Mouse (Mus musculus): ENCODE measurements at regions not wholly inside any gene's neighbourhood (a gene's known extent, or its start where the extent isn't known, plus 50 kb on each side); places are given as distances from the start of the nearest gene placed in this dataset.

GRCm38 (mm10) chr16:24042977-24043376, 54.3 kb upstream of the Bcl6 start:
- no peak for DNase-seq (ENCODE audit: extremely low spot score in 1 of 2, low spot score in 2 of 2)
- TF ChIP-seq CTCF (IDR thresholded peaks at IDR 0.05) = no peak
- intact Hi-C loops (cut with DNase I) = no loop called here
- Histone ChIP-seq H3K4me3 (no peak overlapping the region), H3K27ac (no peak overlapping the region)

GRCm38 (mm10) chr16:24042216-24042615, 53.6 kb upstream of the Bcl6 start:
- no peak overlapping the region for H3K27ac ChIP-seq
- no peak for DNase-seq (ENCODE audit: extremely low spot score in 1 of 2, low spot score in 2 of 2)
- intact Hi-C loops (cut with DNase I) = no loop called here
- no peak overlapping the region for H3K4me3 ChIP-seq
- TF ChIP-seq CTCF (IDR thresholded peaks at IDR 0.05) = no peak

- no peak for DNase-seq (ENCODE audit: extremely low spot score in 1 of 2, low spot score in 2 of 2)
- Histone ChIP-seq H3K27ac (no peak overlapping the region), H3K4me3 (no peak overlapping the region)
- intact Hi-C loops (cut with DNase I) = no loop called here
- TF ChIP-seq CTCF (IDR thresholded peaks at IDR 0.05) = no peak
Observed at GRCm38 (mm10) chr16:24041403-24041802, 52.8 kb upstream of the Bcl6 start.

- intact Hi-C loops (cut with DNase I) = no loop called here
- no peak for DNase-seq (ENCODE audit: extremely low spot score in 1 of 2, low spot score in 2 of 2)
- TF ChIP-seq CTCF (IDR thresholded peaks at IDR 0.05) = no peak
- Histone ChIP-seq H3K4me3 (no peak overlapping the region), H3K27ac (no peak overlapping the region)
Observed at GRCm38 (mm10) chr16:24039765-24040164, 51.1 kb upstream of the Bcl6 start.

All from left cerebral cortex, adult 2 months (tissue).